Mouse (Mus musculus): ENCODE measurements around the gene Pglyrp2.

Gene Pglyrp2

GRCm38 (mm10) chr17:32424034-32424433 lies at the start of gene Pglyrp2:
Gene Pglyrp2, minus strand, starts transcription at chr17:32424167.
- peak; percentile 79 for DNase-seq (ENCODE audit: low read depth)

GRCm38 (mm10) chr17:32472176-32472575 lies 48.2 kb upstream of the Pglyrp2 start:
- DNase-seq (ENCODE audit: low read depth), result no peak

- DNase-seq (ENCODE audit: low read depth), result peak; percentile 88
Measured at GRCm38 (mm10) chr17:32470795-32471194, 46.8 kb upstream of the Pglyrp2 start.

GRCm38 (mm10) chr17:32468494-32468893 lies 44.5 kb upstream of the Pglyrp2 start:
- no peak for DNase-seq (ENCODE audit: low read depth)

- DNase-seq (ENCODE audit: low read depth), result no peak
Measured at GRCm38 (mm10) chr17:32454997-32455396, 31.0 kb upstream of the Pglyrp2 start.

- DNase-seq (ENCODE audit: low read depth), result no peak
Measured at GRCm38 (mm10) chr17:32454188-32454587, 30.2 kb upstream of the Pglyrp2 start.

GRCm38 (mm10) chr17:32452482-32452881 lies 28.5 kb upstream of the Pglyrp2 start, which contains the start of gene Cyp4f39:
Gene Cyp4f39, plus strand, starts transcription at chr17:32452723.
- DNase-seq (ENCODE audit: low read depth), result peak; percentile 65

GRCm38 (mm10) chr17:32450844-32451537 lies 27.0 kb upstream of the Pglyrp2 start:
- DNase-seq (ENCODE audit: low read depth), result no peak

GRCm38 (mm10) chr17:32449042-32449441 lies 25.1 kb upstream of the Pglyrp2 start:
- peak; percentile 33 for DNase-seq (ENCODE audit: low read depth)

- no peak for DNase-seq (ENCODE audit: low read depth)
Measured at GRCm38 (mm10) chr17:32447195-32447594, 23.2 kb upstream of the Pglyrp2 start.

- no peak for DNase-seq (ENCODE audit: low read depth)
Measured at GRCm38 (mm10) chr17:32445016-32445415, 21.0 kb upstream of the Pglyrp2 start.

- no peak for DNase-seq (ENCODE audit: low read depth)
Measured at GRCm38 (mm10) chr17:32443245-32443644, 19.3 kb upstream of the Pglyrp2 start.

GRCm38 (mm10) chr17:32437106-32437505 lies 13.1 kb upstream of the Pglyrp2 start:
- DNase-seq (ENCODE audit: low read depth), result no peak

- no peak for DNase-seq (ENCODE audit: low read depth)
Measured at GRCm38 (mm10) chr17:32435151-32435550, 11.2 kb upstream of the Pglyrp2 start.

GRCm38 (mm10) chr17:32434324-32434723 lies 10.4 kb upstream of the Pglyrp2 start:
- no peak for DNase-seq (ENCODE audit: low read depth)

- peak; percentile 75 for DNase-seq (ENCODE audit: low read depth)
Measured at GRCm38 (mm10) chr17:32431972-32432371, 8.0 kb upstream of the Pglyrp2 start.

- DNase-seq (ENCODE audit: low read depth), result no peak
Measured at GRCm38 (mm10) chr17:32426610-32427009, 2.6 kb upstream of the Pglyrp2 start.

GRCm38 (mm10) chr17:32420781-32421180 lies 3.2 kb downstream of the Pglyrp2 start:
- DNase-seq (ENCODE audit: low read depth), result no peak

- DNase-seq (ENCODE audit: low read depth), result no peak
Measured at GRCm38 (mm10) chr17:32419989-32420388, 4.0 kb downstream of the Pglyrp2 start.

GRCm38 (mm10) chr17:32416771-32417170 lies 7.2 kb downstream of the Pglyrp2 start:
- no peak for DNase-seq (ENCODE audit: low read depth)

- DNase-seq (ENCODE audit: low read depth), result no peak
Measured at GRCm38 (mm10) chr17:32415417-32416020, 8.4 kb downstream of the Pglyrp2 start.

- peak; percentile 55 for DNase-seq (ENCODE audit: low read depth)
Measured at GRCm38 (mm10) chr17:32411898-32412297, 12.1 kb downstream of the Pglyrp2 start.

GRCm38 (mm10) chr17:32403417-32403816 lies 20.6 kb downstream of the Pglyrp2 start, which contains the start of gene Rasal3:
Gene Rasal3, minus strand, starts transcription at chr17:32403583.
- DNase-seq (ENCODE audit: low read depth), result peak; percentile 90

- peak; percentile 88 for DNase-seq (ENCODE audit: low read depth)
Measured at GRCm38 (mm10) chr17:32402779-32403157, 21.2 kb downstream of the Pglyrp2 start.
